Mouse (Mus musculus) spleen, postnatal 36 days (tissue): ENCODE measurements around the gene Cd81.

Experiments
- DNase-seq, 2 experiments: peaks; one replicate each; pipeline ENCODE4 v3.0.0; 2022; ENCODE audit warnings: low spot score in 2 of 2, mixed read lengths in 1 of 2

Cd81 gene

GRCm38 (mm10) chr7:143112395-143112794 lies 59.9 kb downstream of the Cd81 start:
- no peak for DNase-seq

GRCm38 (mm10) chr7:143114773-143115172 lies 62.2 kb downstream of the Cd81 start:
- DNase-seq = no peak

GRCm38 (mm10) chr7:143116521-143116920 lies 64.0 kb downstream of the Cd81 start:
- DNase-seq = no peak
